Mouse (Mus musculus): ENCODE measurements around the gene Arap1. TPM values are rescaled to one million over a fixed set of nuclear protein-coding genes. Genes with fewer than 3 reads are reported as not detected.

Gene Arap1
- total and polyA plus RNA-seq, 2 experiments from 2014 or later: 6.9 to 30.0 TPM

- ATAC-seq (ENCODE audit: low FRiP score) (no peak), DNase-seq (ENCODE audit: low spot score) (no peak)
- no peaks in the 10 kb centered on the region for H3K9me3 ChIP-seq (ENCODE audit: low read length)
- no peaks in the 10 kb centered on the region for H3K4me1 ChIP-seq (ENCODE audit: insufficient read depth, low read length)
- no peak overlapping the region for H3K4me3 ChIP-seq (ENCODE audit: low read depth, low read length)
- H3K36me3 ChIP-seq (ENCODE audit: insufficient read depth, low read length): no peaks in the 10 kb centered on the region
- H3K27ac ChIP-seq (ENCODE audit: low read depth, low read length): no peak overlapping the region
- H3K9ac ChIP-seq (replicated peaks; ENCODE audit: low read length, poor library complexity, severe bottlenecking): no peak overlapping the region
- no peak overlapping the region for H3K4me2 ChIP-seq (ENCODE audit: low read depth, low read length, poor library complexity, severe bottlenecking)
- no peaks in the 10 kb centered on the region for H3K27me3 ChIP-seq (ENCODE audit: insufficient read depth, low read length)
- 56% methylated on average over 2 of the region's 2 CpGs for WGBS
- TF ChIP-seq CTCF (IDR thresholded peaks at IDR 0.05): no peak
Observed at GRCm38 (mm10) chr7:101306841-101307240, 41.0 kb upstream of the Arap1 start.

- TF ChIP-seq CTCF (IDR thresholded peaks at IDR 0.05): no peak
- Histone ChIP-seq H3K27ac (ENCODE audit: low read depth, low read length) (peak overlapping the region; percentile 78; the same call in 1 of the 2 replicates), H3K9me3 (ENCODE audit: low read length) (no peaks in the 10 kb centered on the region), H3K9ac (replicated peaks; ENCODE audit: low read length, poor library complexity, severe bottlenecking) (peak overlapping the region; percentile 58; the same call in 1 of the 2 replicates), H3K27me3 (ENCODE audit: insufficient read depth, low read length) (no peaks in the 10 kb centered on the region), H3K4me2 (ENCODE audit: low read depth, low read length, poor library complexity, severe bottlenecking) (peak overlapping the region; percentile 58), H3K4me1 (ENCODE audit: insufficient read depth, low read length) (no peaks in the 10 kb centered on the region), H3K36me3 (ENCODE audit: insufficient read depth, low read length) (no peaks in the 10 kb centered on the region), H3K4me3 (ENCODE audit: low read depth, low read length) (peak overlapping the region; percentile 58)
- no peak for DNase-seq (ENCODE audit: low spot score)
- ATAC-seq (ENCODE audit: low FRiP score): peak; percentile 21; the same call in 1 of the 2 replicates
- WGBS: 29% methylated on average over 5 of the region's 5 CpGs
Observed at GRCm38 (mm10) chr7:101309985-101310326, 37.9 kb upstream of the Arap1 start.

- Histone ChIP-seq H3K9me3 (ENCODE audit: low read length) (no peaks in the 10 kb centered on the region), H3K27me3 (ENCODE audit: insufficient read depth, low read length) (no peaks in the 10 kb centered on the region), H3K4me1 (ENCODE audit: insufficient read depth, low read length) (no peaks in the 10 kb centered on the region), H3K36me3 (ENCODE audit: insufficient read depth, low read length) (no peaks in the 10 kb centered on the region), H3K4me2 (ENCODE audit: low read depth, low read length, poor library complexity, severe bottlenecking) (peak overlapping the region; percentile 58), H3K27ac (ENCODE audit: low read depth, low read length) (peak overlapping the region; percentile 78), H3K9ac (replicated peaks; ENCODE audit: low read length, poor library complexity, severe bottlenecking) (peak overlapping the region; percentile 58), H3K4me3 (ENCODE audit: low read depth, low read length) (peak overlapping the region; percentile 58)
- ATAC-seq (ENCODE audit: low FRiP score): peak; percentile 94
- WGBS: 1% methylated on average over 43 of the region's 43 CpGs
- DNase-seq (ENCODE audit: low spot score): peak; percentile 99
- TF ChIP-seq CTCF (IDR thresholded peaks at IDR 0.05): peak; percentile 94
Observed at GRCm38 (mm10) chr7:101310327-101311028, 37.4 kb upstream of the Arap1 start.

- Histone ChIP-seq H3K27me3 (ENCODE audit: insufficient read depth, low read length) (no peaks in the 10 kb centered on the region), H3K36me3 (ENCODE audit: insufficient read depth, low read length) (no peaks in the 10 kb centered on the region), H3K4me1 (ENCODE audit: insufficient read depth, low read length) (no peaks in the 10 kb centered on the region), H3K9me3 (ENCODE audit: low read length) (no peaks in the 10 kb centered on the region), H3K4me3 (ENCODE audit: low read depth, low read length) (peak overlapping the region; percentile 58; the same call in 1 of the 2 replicates), H3K9ac (replicated peaks; ENCODE audit: low read length, poor library complexity, severe bottlenecking) (peak overlapping the region; percentile 33; the same call in 1 of the 2 replicates), H3K27ac (ENCODE audit: low read depth, low read length) (peak overlapping the region; percentile 78), H3K4me2 (ENCODE audit: low read depth, low read length, poor library complexity, severe bottlenecking) (peak overlapping the region; percentile 58)
- 28% methylated on average over 2 of the region's 2 CpGs for WGBS
- DNase-seq (ENCODE audit: low spot score) (no peak), ATAC-seq (ENCODE audit: low FRiP score) (no peak; the same call in 1 of the 2 replicates)
- TF ChIP-seq CTCF (IDR thresholded peaks at IDR 0.05): no peak
Observed at GRCm38 (mm10) chr7:101311061-101311460, 36.8 kb upstream of the Arap1 start.

GRCm38 (mm10) chr7:101313033-101313432 is 34.8 kb upstream of the Arap1 start:
- H3K4me3 ChIP-seq (ENCODE audit: low read depth, low read length): no peak overlapping the region
- H3K27me3 ChIP-seq (ENCODE audit: insufficient read depth, low read length): no peaks in the 10 kb centered on the region
- H3K9ac ChIP-seq (replicated peaks; ENCODE audit: low read length, poor library complexity, severe bottlenecking): no peak overlapping the region
- H3K4me2 ChIP-seq (ENCODE audit: low read depth, low read length, poor library complexity, severe bottlenecking): no peak overlapping the region
- WGBS: 68% methylated on average over 3 of the region's 3 CpGs
- H3K27ac ChIP-seq (ENCODE audit: low read depth, low read length): no peak overlapping the region
- H3K36me3 ChIP-seq (ENCODE audit: insufficient read depth, low read length): no peaks in the 10 kb centered on the region
- H3K4me1 ChIP-seq (ENCODE audit: insufficient read depth, low read length): no peaks in the 10 kb centered on the region
- ATAC-seq (ENCODE audit: low FRiP score): no peak
- no peak for TF ChIP-seq CTCF (IDR thresholded peaks at IDR 0.05)
- DNase-seq (ENCODE audit: low spot score): no peak
- no peaks in the 10 kb centered on the region for H3K9me3 ChIP-seq (ENCODE audit: low read length)

- Histone ChIP-seq H3K27ac (ENCODE audit: low read depth, low read length) (no peak overlapping the region), H3K4me2 (ENCODE audit: low read depth, low read length, poor library complexity, severe bottlenecking) (no peak overlapping the region), H3K9me3 (ENCODE audit: low read length) (no peaks in the 10 kb centered on the region), H3K36me3 (ENCODE audit: insufficient read depth, low read length) (no peaks in the 10 kb centered on the region), H3K4me3 (ENCODE audit: low read depth, low read length) (no peak overlapping the region), H3K27me3 (ENCODE audit: insufficient read depth, low read length) (peaks cover 7% of the 10 kb centered on the region), H3K9ac (replicated peaks; ENCODE audit: low read length, poor library complexity, severe bottlenecking) (no peak overlapping the region), H3K4me1 (ENCODE audit: insufficient read depth, low read length) (no peaks in the 10 kb centered on the region)
- no peak for ATAC-seq (ENCODE audit: low FRiP score)
- DNase-seq (ENCODE audit: low spot score): no peak
- 65% methylated on average over 5 of the region's 5 CpGs for WGBS
- no peak for TF ChIP-seq CTCF (IDR thresholded peaks at IDR 0.05)
Observed at GRCm38 (mm10) chr7:101314396-101314795, 33.5 kb upstream of the Arap1 start.
